Mouse (Mus musculus) T-helper 1 cell (primary cell): ENCODE measurements around the gene Kiz.

ENCODE experiments used
- in situ Hi-C: fragments of 300-600 bp; cut with MboI, MseI; formaldehyde crosslinking; loops from one replicate; pipeline ENCODE4 v1.15.1; 2025; ENCODE audit warnings: high pct_unique_total_duplicates

Gene Kiz

GRCm38 (mm10) chr2:146975453-146976028 lies 119.9 kb downstream of the Kiz start:
- in situ Hi-C loops, result no loop called here

- in situ Hi-C loops, result no loop called here
Measured at GRCm38 (mm10) chr2:146982786-146983185, 127.1 kb downstream of the Kiz start.

GRCm38 (mm10) chr2:146984831-146985230 lies 129.2 kb downstream of the Kiz start:
- in situ Hi-C loops, result no loop called here

- in situ Hi-C loops, result no loop called here
Measured at GRCm38 (mm10) chr2:146985807-146986206, 130.1 kb downstream of the Kiz start.

GRCm38 (mm10) chr2:146986429-146986828 lies 130.8 kb downstream of the Kiz start:
- in situ Hi-C loops, result no loop called here

- in situ Hi-C loops, result no loop called here
Measured at GRCm38 (mm10) chr2:147007265-147007664, 151.6 kb downstream of the Kiz start.

- in situ Hi-C loops, result no loop called here
Measured at GRCm38 (mm10) chr2:147009084-147009483, 153.4 kb downstream of the Kiz start.

- in situ Hi-C loops, result no loop called here
Measured at GRCm38 (mm10) chr2:147010141-147010540, 154.5 kb downstream of the Kiz start.

- in situ Hi-C loops, result no loop called here
Measured at GRCm38 (mm10) chr2:147010952-147011351, 155.3 kb downstream of the Kiz start.

- in situ Hi-C loops, result no loop called here
Measured at GRCm38 (mm10) chr2:147011474-147012140, 155.9 kb downstream of the Kiz start.

GRCm38 (mm10) chr2:147012141-147012622 lies 156.5 kb downstream of the Kiz start:
- in situ Hi-C loops, result no loop called here

- in situ Hi-C loops, result no loop called here
Measured at GRCm38 (mm10) chr2:147012623-147013184, 157.0 kb downstream of the Kiz start, which contains the start of gene Xrn2. TSS of gene Xrn2 (plus strand) at chr2:147012996.

GRCm38 (mm10) chr2:147013194-147013969 lies 157.7 kb downstream of the Kiz start:
- in situ Hi-C loops, result no loop called here

- in situ Hi-C loops, result no loop called here
Measured at GRCm38 (mm10) chr2:147014101-147014886, 158.6 kb downstream of the Kiz start.
